Mouse (Mus musculus) mouse trophoblast stem cell (cell line): ENCODE measurements around the gene Sall2.
"Not testable (repeated sequence)": the region's sequence is repeated elsewhere in the genome, so short reads cannot be mapped to it uniquely, and the experiment has no call there.

Experiments
- in situ Hi-C, 2 experiments: fragments of 300-500 bp; cut with MseI, MboI; formaldehyde crosslinking; loops; 2 replicates in 1 of 2; 3 replicates in 1 of 2; pipeline ENCODE4 v1.15.1; 2025

Gene Sall2

GRCm38 (mm10) chr14:52327910-52328812 is at the start of gene Sall2:
Gene Sall2, minus strand, starts transcription at chr14:52328762.
- in situ Hi-C loops = no loop called here

GRCm38 (mm10) chr14:52368741-52369140 is 40.2 kb upstream of the Sall2 start:
- in situ Hi-C loops = no loop called here

- in situ Hi-C loops = no loop called here
Observed at GRCm38 (mm10) chr14:52356308-52356707, 27.7 kb upstream of the Sall2 start, which contains the start of gene Olfr1513. Gene Olfr1513, minus strand, starts transcription at chr14:52356408.

GRCm38 (mm10) chr14:52339512-52339852 is 10.9 kb upstream of the Sall2 start:
- in situ Hi-C loops = no loop called here

GRCm38 (mm10) chr14:52338751-52339511 is 10.4 kb upstream of the Sall2 start:
- in situ Hi-C loops = no loop called here

- in situ Hi-C loops = no loop called here
Observed at GRCm38 (mm10) chr14:52332171-52332570, 3.6 kb upstream of the Sall2 start.

- in situ Hi-C loops = no loop called here
Observed at GRCm38 (mm10) chr14:52331069-52331750, 2.6 kb upstream of the Sall2 start.

GRCm38 (mm10) chr14:52327375-52327901 is 1.1 kb downstream of the Sall2 start:
- in situ Hi-C loops = no loop called here

GRCm38 (mm10) chr14:52325890-52326289 is 2.7 kb downstream of the Sall2 start:
- in situ Hi-C loops = no loop called here

- in situ Hi-C loops = no loop called here
Observed at GRCm38 (mm10) chr14:52319361-52319760, 9.2 kb downstream of the Sall2 start.

GRCm38 (mm10) chr14:52316441-52317225 is 11.9 kb downstream of the Sall2 start:
- in situ Hi-C loops = no loop called here

GRCm38 (mm10) chr14:52315792-52316440 is 12.6 kb downstream of the Sall2 start:
- in situ Hi-C loops = no loop called here

- in situ Hi-C loops = no loop called here
Observed at GRCm38 (mm10) chr14:52315283-52315780, 13.2 kb downstream of the Sall2 start.

- in situ Hi-C loops = no loop called here
Observed at GRCm38 (mm10) chr14:52314808-52315150, 13.8 kb downstream of the Sall2 start.

GRCm38 (mm10) chr14:52313931-52314807 is 14.4 kb downstream of the Sall2 start:
- in situ Hi-C loops = no loop called here

- in situ Hi-C loops = no loop called here
Observed at GRCm38 (mm10) chr14:52310906-52311305, 17.7 kb downstream of the Sall2 start.

GRCm38 (mm10) chr14:52310343-52310742 is 18.2 kb downstream of the Sall2 start:
- in situ Hi-C loops = not testable (repeated sequence)

GRCm38 (mm10) chr14:52306100-52306499 is 22.5 kb downstream of the Sall2 start:
- in situ Hi-C loops = no loop called here

- in situ Hi-C loops = no loop called here
Observed at GRCm38 (mm10) chr14:52304644-52305271, 23.8 kb downstream of the Sall2 start, which contains the start of gene Mettl3. Gene Mettl3, minus strand, starts transcription at chr14:52305128.
